Mouse (Mus musculus): ENCODE measurements at regions not wholly inside any gene's neighbourhood (a gene's known extent, or its start where the extent isn't known, plus 50 kb on each side); places are given as distances from the start of the nearest gene placed in this dataset.

DNA sequence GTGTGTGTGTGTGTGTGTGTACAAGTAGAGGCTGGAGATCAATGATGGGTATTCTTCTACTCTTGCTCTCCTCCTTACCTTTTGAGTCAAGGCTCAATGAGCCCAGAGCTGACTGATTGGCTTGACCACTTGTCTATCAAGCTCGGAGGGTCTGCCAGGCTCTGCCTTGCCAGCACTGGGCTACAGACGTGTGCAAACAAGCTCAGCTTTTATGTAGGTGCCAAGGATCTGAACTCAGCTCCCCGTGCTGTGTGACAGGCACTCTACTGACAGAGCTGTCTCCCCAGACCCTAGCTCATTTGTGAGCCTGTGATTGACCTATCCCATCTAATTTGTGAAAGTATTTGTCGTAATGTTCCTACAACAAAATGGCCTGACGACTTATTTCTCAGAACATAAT is 54.2 kb upstream of the Cdc42bpa start:
- 89% methylated on average over 5 of the region's 5 CpGs for WGBS
- H3K9ac ChIP-seq (ENCODE audit: low read length): no peak overlapping the region

GRCm38 (mm10) chr1:179892711-179893110 is 67.6 kb upstream of the Cdc42bpa start:
- H3K4me2 ChIP-seq (ENCODE audit: low read depth, low read length): no peak overlapping the region
- no peak overlapping the region for H3K9ac ChIP-seq (ENCODE audit: low read length)
- no peak overlapping the region for H3K4me3 ChIP-seq (ENCODE audit: low read length)
- 0 out of 2 replicates have a peak, but pooled peaks cover 2% of the 10 kb centered on the region for H3K9me3 ChIP-seq (replicated peaks; ENCODE audit: control insufficient read depth, low read length)
- no peaks in the 10 kb centered on the region for H3K36me3 ChIP-seq (ENCODE audit: control insufficient read depth, insufficient read depth)
- ATAC-seq (replicated peaks; ENCODE audit: extremely low read depth, insufficient read depth, low FRiP score): no peak
- no peaks in the 10 kb centered on the region for H3K4me1 ChIP-seq (ENCODE audit: control insufficient read depth, insufficient read depth, low read length)
- no peaks in the 10 kb centered on the region for H3K27me3 ChIP-seq (ENCODE audit: control insufficient read depth, insufficient read depth, low read length)
- H3K27ac ChIP-seq (ENCODE audit: low read length): no peak overlapping the region
- WGBS: 86% methylated on average over 6 of the region's 6 CpGs

More for the DNA sequence above, 54.2 kb upstream of the Cdc42bpa start:
- no peak overlapping the region for H3K4me2 ChIP-seq (ENCODE audit: low read depth, low read length)
- no peak overlapping the region for H3K27ac ChIP-seq (ENCODE audit: low read length)
- no peaks in the 10 kb centered on the region for H3K4me1 ChIP-seq (ENCODE audit: control insufficient read depth, insufficient read depth, low read length)
- H3K4me3 ChIP-seq (ENCODE audit: low read length): no peak overlapping the region
- no peak for ATAC-seq (replicated peaks; ENCODE audit: extremely low read depth, insufficient read depth, low FRiP score)
- no peaks in the 10 kb centered on the region for H3K9me3 ChIP-seq (replicated peaks; ENCODE audit: control insufficient read depth, low read length)
- H3K27me3 ChIP-seq (ENCODE audit: control insufficient read depth, insufficient read depth, low read length): no peaks in the 10 kb centered on the region
- no peaks in the 10 kb centered on the region for H3K36me3 ChIP-seq (ENCODE audit: control insufficient read depth, insufficient read depth)

DNA sequence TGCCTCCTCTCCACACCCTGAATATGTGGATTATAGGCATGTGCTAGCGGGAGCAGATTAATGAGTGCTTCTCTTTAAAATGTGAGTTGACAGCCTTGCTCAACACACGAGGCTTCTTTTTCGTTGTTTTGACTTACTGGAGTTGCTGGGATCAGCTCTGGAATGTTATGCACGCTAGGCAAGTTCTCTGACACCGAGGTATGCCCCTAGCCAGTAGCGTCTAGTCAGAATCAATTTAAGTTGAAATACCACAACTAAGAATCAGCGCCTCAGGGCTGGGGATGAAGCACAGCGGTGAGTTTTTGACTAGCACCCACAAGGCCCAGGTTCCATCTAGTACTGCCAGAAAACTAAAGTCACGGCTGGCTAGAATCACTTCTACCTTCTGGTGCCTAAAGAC is 72.4 kb upstream of the Cdc42bpa start:
- Histone ChIP-seq H3K4me3 (ENCODE audit: low read length) (no peak overlapping the region), H3K27me3 (ENCODE audit: control insufficient read depth, insufficient read depth, low read length) (no peaks in the 10 kb centered on the region), H3K4me2 (ENCODE audit: low read depth, low read length) (no peak overlapping the region), H3K36me3 (ENCODE audit: control insufficient read depth, insufficient read depth) (no peaks in the 10 kb centered on the region), H3K4me1 (ENCODE audit: control insufficient read depth, insufficient read depth, low read length) (no peaks in the 10 kb centered on the region), H3K9me3 (replicated peaks; ENCODE audit: control insufficient read depth, low read length) (no peaks in the 10 kb centered on the region), H3K27ac (ENCODE audit: low read length) (no peak overlapping the region), H3K9ac (ENCODE audit: low read length) (no peak overlapping the region)
- WGBS: 54% methylated on average over 9 of the region's 9 CpGs
- ATAC-seq (replicated peaks; ENCODE audit: extremely low read depth, insufficient read depth, low FRiP score): no peak

DNA sequence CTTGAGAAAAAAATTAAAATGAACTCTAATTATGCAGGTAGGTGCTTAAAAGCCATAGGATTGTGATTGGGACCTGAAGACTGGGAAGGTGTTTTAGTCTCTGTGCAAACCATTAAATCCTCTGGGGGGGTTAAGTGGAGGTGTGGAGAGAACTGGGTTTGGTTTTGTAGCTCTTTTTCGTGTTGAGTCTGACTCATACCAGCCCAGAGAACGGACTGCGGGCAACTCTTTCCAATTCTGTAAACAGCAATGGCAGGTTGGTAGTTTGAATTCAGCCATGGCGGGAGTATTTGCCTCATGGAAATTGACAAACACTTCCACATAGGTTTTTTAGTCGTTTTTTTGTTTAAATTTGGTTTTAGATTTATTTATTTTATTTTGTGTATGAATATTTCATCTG is 77.7 kb upstream of the Ahctf1 start:
- Histone ChIP-seq H3K36me3 (ENCODE audit: control insufficient read depth, insufficient read depth) (no peaks in the 10 kb centered on the region), H3K9ac (ENCODE audit: low read length) (no peak overlapping the region), H3K4me2 (ENCODE audit: low read depth, low read length) (no peak overlapping the region), H3K4me3 (ENCODE audit: low read length) (no peak overlapping the region), H3K9me3 (replicated peaks; ENCODE audit: control insufficient read depth, low read length) (no peaks in the 10 kb centered on the region), H3K27ac (ENCODE audit: low read length) (no peak overlapping the region), H3K4me1 (ENCODE audit: control insufficient read depth, insufficient read depth, low read length) (no peaks in the 10 kb centered on the region), H3K27me3 (ENCODE audit: control insufficient read depth, insufficient read depth, low read length) (no peaks in the 10 kb centered on the region)
- ATAC-seq (replicated peaks; ENCODE audit: extremely low read depth, insufficient read depth, low FRiP score): no peak
- 72% methylated on average over 5 of the region's 5 CpGs for WGBS

DNA sequence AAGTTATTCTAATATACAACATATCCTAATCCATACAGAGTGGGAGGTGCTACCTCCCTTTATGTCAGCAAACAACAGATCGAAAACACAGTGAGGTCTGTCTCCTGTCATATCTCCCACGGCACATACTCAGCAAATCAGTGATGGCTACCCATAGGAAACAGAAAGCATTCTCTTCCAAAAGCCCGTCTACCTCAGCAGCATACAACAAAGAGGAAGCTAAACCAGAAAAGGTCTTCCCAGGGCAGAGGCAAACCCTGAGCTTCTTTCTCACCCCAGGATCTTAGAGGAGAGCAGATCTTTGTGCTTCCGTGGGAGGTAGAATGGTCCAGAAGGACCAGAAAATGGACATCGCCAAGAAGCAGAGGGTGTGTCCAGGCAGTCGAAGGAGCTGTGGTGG is 74.4 kb upstream of the Ahctf1 start:
- Histone ChIP-seq H3K9me3 (replicated peaks; ENCODE audit: control insufficient read depth, low read length) (no peaks in the 10 kb centered on the region), H3K4me2 (ENCODE audit: low read depth, low read length) (no peak overlapping the region), H3K9ac (ENCODE audit: low read length) (no peak overlapping the region), H3K36me3 (ENCODE audit: control insufficient read depth, insufficient read depth) (no peaks in the 10 kb centered on the region), H3K27ac (ENCODE audit: low read length) (no peak overlapping the region), H3K27me3 (ENCODE audit: control insufficient read depth, insufficient read depth, low read length) (no peaks in the 10 kb centered on the region), H3K4me3 (ENCODE audit: low read length) (no peak overlapping the region), H3K4me1 (ENCODE audit: control insufficient read depth, insufficient read depth, low read length) (0 out of 2 replicates have a peak, but pooled peaks cover 4% of the 10 kb centered on the region)
- WGBS: 65% methylated on average over 6 of the region's 6 CpGs
- ATAC-seq (replicated peaks; ENCODE audit: extremely low read depth, insufficient read depth, low FRiP score): no peak

GRCm38 (mm10) chr1:179873772-179874555 is 70.5 kb upstream of the Ahctf1 start:
- Histone ChIP-seq H3K9ac (ENCODE audit: low read length) (no peak overlapping the region), H3K9me3 (replicated peaks; ENCODE audit: control insufficient read depth, low read length) (no peaks in the 10 kb centered on the region), H3K27me3 (ENCODE audit: control insufficient read depth, insufficient read depth, low read length) (no peaks in the 10 kb centered on the region), H3K27ac (ENCODE audit: low read length) (no peak overlapping the region), H3K4me2 (ENCODE audit: low read depth, low read length) (no peak overlapping the region), H3K4me1 (ENCODE audit: control insufficient read depth, insufficient read depth, low read length) (0 out of 2 replicates have a peak, but pooled peaks cover 4% of the 10 kb centered on the region), H3K36me3 (ENCODE audit: control insufficient read depth, insufficient read depth) (no peaks in the 10 kb centered on the region), H3K4me3 (ENCODE audit: low read length) (no peak overlapping the region)
- peak; percentile 28; the same call in 1 of the 2 replicates for ATAC-seq (replicated peaks; ENCODE audit: extremely low read depth, insufficient read depth, low FRiP score)
- WGBS: 57% methylated on average over 12 of the region's 12 CpGs

DNA sequence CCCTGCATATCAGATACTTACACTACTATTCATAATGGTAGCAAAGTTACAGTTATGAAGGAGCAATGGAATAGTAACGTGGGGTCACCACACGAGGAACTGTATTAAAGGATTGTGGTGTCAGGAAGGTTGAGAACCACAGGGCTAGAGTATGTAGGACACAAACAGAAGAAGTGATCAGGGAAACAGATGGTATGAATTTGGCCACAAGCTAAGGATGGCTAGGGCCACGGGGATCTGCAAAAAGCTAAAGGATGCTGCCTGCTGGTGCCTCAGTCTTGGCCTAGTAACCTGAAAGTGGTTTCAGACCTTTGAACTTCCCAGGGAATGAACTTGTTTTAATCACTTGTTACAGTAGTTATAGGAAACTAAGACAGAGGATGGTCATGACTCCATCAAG is 68.5 kb upstream of the Ahctf1 start:
- no peak overlapping the region for H3K4me2 ChIP-seq (ENCODE audit: low read depth, low read length)
- H3K4me3 ChIP-seq (ENCODE audit: low read length): no peak overlapping the region
- H3K9me3 ChIP-seq (replicated peaks; ENCODE audit: control insufficient read depth, low read length): no peaks in the 10 kb centered on the region
- no peaks in the 10 kb centered on the region for H3K27me3 ChIP-seq (ENCODE audit: control insufficient read depth, insufficient read depth, low read length)
- peaks cover 4% of the 10 kb centered on the region; the same call in 1 of the 2 replicates for H3K4me1 ChIP-seq (ENCODE audit: control insufficient read depth, insufficient read depth, low read length)
- WGBS: 85% methylated on average over 3 of the region's 3 CpGs
- no peak overlapping the region for H3K27ac ChIP-seq (ENCODE audit: low read length)
- H3K36me3 ChIP-seq (ENCODE audit: control insufficient read depth, insufficient read depth): no peaks in the 10 kb centered on the region
- H3K9ac ChIP-seq (ENCODE audit: low read length): no peak overlapping the region
- ATAC-seq (replicated peaks; ENCODE audit: extremely low read depth, insufficient read depth, low FRiP score): no peak

DNA sequence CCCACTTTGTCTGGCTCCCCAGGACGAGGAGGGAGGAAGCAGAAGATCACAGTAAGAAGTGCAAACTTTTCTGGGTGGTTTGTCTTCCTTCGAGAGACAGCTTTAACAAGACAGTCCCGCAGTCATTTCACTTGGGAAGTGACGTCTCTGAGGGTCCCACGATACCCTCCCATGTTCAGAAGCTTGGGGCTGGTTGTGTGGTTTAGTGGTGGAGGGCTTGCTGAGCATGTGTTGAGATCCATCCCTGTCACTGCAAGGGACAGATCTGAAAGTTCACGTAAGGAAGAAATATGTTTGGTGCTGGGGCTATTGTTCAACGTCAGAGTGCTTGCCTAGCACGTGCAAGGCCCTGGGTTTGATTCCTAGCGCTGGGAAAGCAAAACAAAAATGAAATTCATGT is 65.2 kb upstream of the Ahctf1 start:
- ATAC-seq (replicated peaks; ENCODE audit: extremely low read depth, insufficient read depth, low FRiP score): no peak
- no peak overlapping the region for H3K9ac ChIP-seq (ENCODE audit: low read length)
- peaks cover 10% of the 10 kb centered on the region; the same call in 1 of the 2 replicates for H3K4me1 ChIP-seq (ENCODE audit: control insufficient read depth, insufficient read depth, low read length)
- H3K36me3 ChIP-seq (ENCODE audit: control insufficient read depth, insufficient read depth): no peaks in the 10 kb centered on the region
- H3K4me3 ChIP-seq (ENCODE audit: low read length): no peak overlapping the region
- no peaks in the 10 kb centered on the region for H3K9me3 ChIP-seq (replicated peaks; ENCODE audit: control insufficient read depth, low read length)
- no peak overlapping the region for H3K27ac ChIP-seq (ENCODE audit: low read length)
- no peak overlapping the region for H3K4me2 ChIP-seq (ENCODE audit: low read depth, low read length)
- WGBS: 77% methylated on average over 9 of the region's 9 CpGs
- H3K27me3 ChIP-seq (ENCODE audit: control insufficient read depth, insufficient read depth, low read length): no peaks in the 10 kb centered on the region

- Histone ChIP-seq H3K36me3 (ENCODE audit: control insufficient read depth, insufficient read depth) (no peaks in the 10 kb centered on the region), H3K4me2 (ENCODE audit: low read depth, low read length) (no peak overlapping the region), H3K9ac (ENCODE audit: low read length) (no peak overlapping the region), H3K4me3 (ENCODE audit: low read length) (no peak overlapping the region), H3K4me1 (ENCODE audit: control insufficient read depth, insufficient read depth, low read length) (peaks cover 12% of the 10 kb centered on the region), H3K9me3 (replicated peaks; ENCODE audit: control insufficient read depth, low read length) (no peaks in the 10 kb centered on the region), H3K27ac (ENCODE audit: low read length) (no peak overlapping the region), H3K27me3 (ENCODE audit: control insufficient read depth, insufficient read depth, low read length) (no peaks in the 10 kb centered on the region)
- ATAC-seq (replicated peaks; ENCODE audit: extremely low read depth, insufficient read depth, low FRiP score): no peak
- 84% methylated on average over 4 of the region's 4 CpGs for WGBS
Observed at GRCm38 (mm10) chr1:179867493-179867892, 64.0 kb upstream of the Ahctf1 start.
